In genomic region chr7:84577034-84577433, GRCm38 (mm10) we compare ENCODE assay signal across 24 mouse cellular contexts. TPM values are rescaled to one million over a fixed set of nuclear protein-coding genes. Genes with fewer than 3 reads are reported as not detected.
DNase-seq lines count a peak whose midpoint lies in the region; ATAC-seq and TF ChIP-seq lines count a peak whose summit lies in the region.
"Had no signal": no experiment of that assay in that cellular context is flagged by ENCODE, and none has a peak within 500 bp of the region (broad histone marks: within the 10 kb centered on the region; RNA-seq: fewer than 3 reads in every experiment).

No protein-coding gene starts in this region.

- H3K4me1 ChIP-seq in embryonic facial prominence, embryonic 13.5 days = no peaks in the 10 kb centered on the region
- H3K4me1 ChIP-seq in embryonic facial prominence, embryonic 10.5 days = no peaks in the 10 kb centered on the region
- H3K4me1 ChIP-seq in liver, embryonic 16.5 days (ENCODE audit: control insufficient read depth, low read depth, low read length) = no peaks in the 10 kb centered on the region
- no peaks in the 10 kb centered on the region for H3K4me1 ChIP-seq in liver, postnatal 0 days (ENCODE audit: insufficient read depth)
- H3K4me1 ChIP-seq: embryonic facial prominence, embryonic 12.5 days; forebrain, embryonic 12.5 days; heart, embryonic 15.5 days had no signal

- 0 out of 2 replicates have a peak, but pooled peaks have one; percentile 37 for ATAC-seq in embryonic facial prominence, embryonic 13.5 days (ENCODE audit: insufficient number of reproducible peaks, insufficient read depth, low FRiP score, low TSS enrichment, low read depth)
- peak; percentile 21; the same call in 1 of the 2 replicates for ATAC-seq in liver, embryonic 16.5 days (ENCODE audit: low read depth)
- ATAC-seq in liver, postnatal 0 days = 0 out of 2 replicates have a peak, but pooled peaks have one; percentile 30
- ATAC-seq: forebrain, embryonic 16.5 days had no signal

- no peak for TF ChIP-seq EP300 in liver, postnatal 0 days (IDR thresholded peaks at IDR 0.05; ENCODE audit: low read depth)

- H3K9ac ChIP-seq in embryonic facial prominence, embryonic 13.5 days = no peak overlapping the region
- no peak overlapping the region for H3K9ac ChIP-seq in liver, embryonic 16.5 days (ENCODE audit: low read depth, low read length)
- H3K9ac ChIP-seq in liver, postnatal 0 days (replicated peaks) = no peak overlapping the region
- H3K9ac ChIP-seq: embryonic facial prominence, embryonic 12.5 days; forebrain, embryonic 12.5 days; heart, embryonic 15.5 days; hindbrain, embryonic 14.5 days had no signal

- no peak for DNase-seq in embryonic facial prominence, embryonic 10.5 days (ENCODE audit: low spot score)
- no peak for DNase-seq in liver
- peak; percentile 35 for DNase-seq in NIH3T3 (ENCODE audit: low read depth)
- no peak for DNase-seq in liver, postnatal 0 days
- no peak for DNase-seq in spleen, postnatal 14 days (ENCODE audit: low spot score in 2 of 2)
- DNase-seq in adrenal gland, postnatal 36 days = no peak
- DNase-seq: adrenal gland, postnatal 14 days; cerebellum, adult 11 months; cerebellum, adult 8-10 months; embryo, embryonic 11 days; gastrocnemius, postnatal 10 days; heart, adult 2 months; heart, postnatal 14 days had no signal

- no peak overlapping the region for H3K27ac ChIP-seq in embryonic facial prominence, embryonic 13.5 days
- H3K27ac ChIP-seq in embryonic facial prominence, embryonic 10.5 days (replicated peaks) = no peak overlapping the region
- H3K27ac ChIP-seq in liver, embryonic 16.5 days (ENCODE audit: low read length) = no peak overlapping the region
- no peak overlapping the region for H3K27ac ChIP-seq in liver, postnatal 0 days (ENCODE audit: low read depth)
- H3K27ac ChIP-seq: embryonic facial prominence, embryonic 12.5 days; forebrain, embryonic 12.5 days; heart, adult 2 months; heart, embryonic 15.5 days; hindbrain, embryonic 10.5 days; hindbrain, embryonic 14.5 days had no signal

- no peak overlapping the region for H3K4me2 ChIP-seq in embryonic facial prominence, embryonic 13.5 days
- H3K4me2 ChIP-seq in liver, embryonic 16.5 days (ENCODE audit: low read depth, low read length) = no peak overlapping the region
- no peak overlapping the region for H3K4me2 ChIP-seq in liver, postnatal 0 days (ENCODE audit: low read depth, low read length)
- H3K4me2 ChIP-seq: embryonic facial prominence, embryonic 12.5 days; forebrain, embryonic 12.5 days; heart, embryonic 11.5 days; heart, embryonic 15.5 days; hindbrain, embryonic 14.5 days had no signal

- H3K9me3 ChIP-seq in embryonic facial prominence, embryonic 13.5 days = no peaks in the 10 kb centered on the region
- H3K9me3 ChIP-seq in embryonic facial prominence, embryonic 10.5 days = no peaks in the 10 kb centered on the region
- no peaks in the 10 kb centered on the region for H3K9me3 ChIP-seq in liver, embryonic 16.5 days (replicated peaks; ENCODE audit: control insufficient read depth, low read length)
- H3K9me3 ChIP-seq in liver, postnatal 0 days (ENCODE audit: low read length) = no peaks in the 10 kb centered on the region
- H3K9me3 ChIP-seq: embryonic facial prominence, embryonic 12.5 days; forebrain, embryonic 12.5 days; heart, embryonic 15.5 days; hindbrain, embryonic 10.5 days had no signal

- no peak overlapping the region for H3K4me3 ChIP-seq in embryonic facial prominence, embryonic 13.5 days
- no peak overlapping the region for H3K4me3 ChIP-seq in embryonic facial prominence, embryonic 10.5 days
- no peak overlapping the region for H3K4me3 ChIP-seq in liver, embryonic 16.5 days (ENCODE audit: low read depth, low read length)
- H3K4me3 ChIP-seq in liver, postnatal 0 days (ENCODE audit: low read depth, low read length) = no peak overlapping the region
- H3K4me3 ChIP-seq: embryonic facial prominence, embryonic 12.5 days; forebrain, embryonic 12.5 days; heart, adult 2 months; heart, embryonic 15.5 days; hindbrain, embryonic 10.5 days had no signal

- no peaks in the 10 kb centered on the region for H3K27me3 ChIP-seq in embryonic facial prominence, embryonic 13.5 days
- no peaks in the 10 kb centered on the region for H3K27me3 ChIP-seq in embryonic facial prominence, embryonic 10.5 days (replicated peaks; ENCODE audit: low read depth, poor library complexity, severe bottlenecking)
- H3K27me3 ChIP-seq in liver, embryonic 16.5 days (ENCODE audit: control insufficient read depth, insufficient read depth, low read depth, low read length) = no peaks in the 10 kb centered on the region
- H3K27me3 ChIP-seq in liver, postnatal 0 days (ENCODE audit: insufficient read depth, low read length) = no peaks in the 10 kb centered on the region
- H3K27me3 ChIP-seq: CH12.LX; embryonic facial prominence, embryonic 12.5 days; forebrain, embryonic 12.5 days; heart, embryonic 15.5 days had no signal

- H3K36me3 ChIP-seq in embryonic facial prominence, embryonic 13.5 days = no peaks in the 10 kb centered on the region
- no peaks in the 10 kb centered on the region for H3K36me3 ChIP-seq in embryonic facial prominence, embryonic 10.5 days (replicated peaks)
- no peaks in the 10 kb centered on the region for H3K36me3 ChIP-seq in liver, embryonic 16.5 days (ENCODE audit: control insufficient read depth, insufficient read depth)
- no peaks in the 10 kb centered on the region for H3K36me3 ChIP-seq in liver, postnatal 0 days (replicated peaks; ENCODE audit: insufficient read depth, low read length)
- H3K36me3 ChIP-seq: embryonic facial prominence, embryonic 12.5 days; forebrain, embryonic 12.5 days; heart, embryonic 15.5 days; hindbrain, embryonic 10.5 days had no signal

- whole genome bisulfite sequencing in embryonic facial prominence, embryonic 13.5 days = 73% methylated on average over 2 of the region's 2 CpGs
- WGBS in embryonic facial prominence, embryonic 10.5 days = 86% methylated on average over 2 of the region's 2 CpGs
- WGBS in liver, embryonic 16.5 days (ENCODE audit: insufficient replicate concordance) = 41% methylated on average over 2 of the region's 2 CpGs
- WGBS in liver, postnatal 0 days (ENCODE audit: insufficient replicate concordance) = 68% methylated on average over 2 of the region's 2 CpGs

- TF ChIP-seq CTCF in liver, postnatal 0 days (IDR thresholded peaks at IDR 0.05; ENCODE audit: low read depth) = no peak

RNA-seq across cellular contexts. Expression of gene Fah, which starts 29.5 kb away (rescaled TPM):
- polyA plus RNA-seq in embryonic facial prominence, embryonic 13.5 days (2015; fragmentation: Nextera tagmentation; extraction: Ambion mirVana) = 4.4 and 7.2 TPM in 2 replicates
- polyA plus RNA-seq in embryonic facial prominence, embryonic 10.5 days (2016; fragmentation: Nextera tagmentation; extraction: Ambion mirVana) = 1.8 and 2.3 TPM in 2 replicates
- 119 and 148 TPM in 2 replicates for polyA plus RNA-seq in liver, embryonic 16.5 days (2015; fragmentation: Nextera tagmentation; extraction: Ambion mirVana)
- 265 and 296 TPM in 2 replicates for polyA plus RNA-seq in liver, postnatal 0 days (2015; fragmentation: Nextera tagmentation; extraction: Ambion mirVana)
- total RNA-seq in adrenal gland, postnatal 36 days (2021) = 10 to 100 TPM; 42.2 to 66.4 TPM

RNA-seq across cellular contexts. Expression of gene Gm2115, which starts 48.3 kb away (rescaled TPM):
- 0.21 and 0.26 TPM in 2 replicates for polyA plus RNA-seq in embryonic facial prominence, embryonic 13.5 days (2015; fragmentation: Nextera tagmentation; extraction: Ambion mirVana)
- 0.02 TPM in 1 of 2 replicates, not detected in the other for polyA plus RNA-seq in embryonic facial prominence, embryonic 10.5 days (2016; fragmentation: Nextera tagmentation; extraction: Ambion mirVana)
- 0.02 and 0.04 TPM in 2 replicates for polyA plus RNA-seq in liver, embryonic 16.5 days (2015; fragmentation: Nextera tagmentation; extraction: Ambion mirVana)
- polyA plus RNA-seq in liver, postnatal 0 days (2015; fragmentation: Nextera tagmentation; extraction: Ambion mirVana) = 0.04 and 0.23 TPM in 2 replicates
- 10 to 100 TPM; 26.1 to 34.7 TPM for total RNA-seq in adrenal gland, postnatal 36 days (2021)
- total RNA-seq: common myeloid progenitor, adult 5-6 weeks had no signal

Comparison
In these comparisons a context has a peak if more than half of its experiments do, and no peak if none do; other contexts are left out.
1. RNA of gene Fah, which starts 29.5 kb away (polyA plus RNA-seq): 265 to 296 TPM in liver, postnatal 0 days and 119 to 148 TPM in liver, embryonic 16.5 days; 4.4 to 7.2 TPM in embryonic facial prominence, embryonic 13.5 days and 1.8 to 2.3 TPM in embryonic facial prominence, embryonic 10.5 days; every median in the first group is over 10 times any median in the second.
2. Peak in every context shown above with its lines, with median percentiles within 50 percentile points of each other: ATAC-seq.